Mouse (Mus musculus) kidney, postnatal 25 days (tissue): ENCODE measurements at regions not wholly inside any gene's neighbourhood (a gene's known extent, or its start where the extent isn't known, plus 50 kb on each side); places are given as distances from the start of the nearest gene placed in this dataset.

Experiments
- DNase-seq, 2 experiments: peaks; one replicate each; pipeline ENCODE4 v3.0.0; 2021; ENCODE audit warnings: mixed read lengths in 2 of 2

DNA sequence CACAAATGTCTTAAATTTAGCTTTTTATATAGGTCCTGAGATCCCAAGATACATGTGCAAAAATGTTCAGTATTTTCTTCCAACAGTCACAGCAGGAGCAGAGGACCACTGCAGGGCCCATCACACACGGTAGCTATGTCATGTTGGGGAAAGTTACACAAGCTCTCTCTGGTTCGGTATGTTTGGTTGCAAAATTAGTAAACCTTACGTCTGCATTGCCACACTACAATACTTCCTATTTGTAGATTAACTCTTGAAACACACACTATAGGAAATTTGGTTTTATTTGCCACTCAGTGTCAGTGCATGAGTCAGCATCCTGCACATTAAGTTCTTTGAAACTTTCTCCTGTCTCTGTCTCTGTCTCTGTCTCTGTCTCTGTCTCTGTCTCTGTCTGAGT is 82.0 kb downstream of the Cth start:
- DNase-seq: no peak

DNA sequence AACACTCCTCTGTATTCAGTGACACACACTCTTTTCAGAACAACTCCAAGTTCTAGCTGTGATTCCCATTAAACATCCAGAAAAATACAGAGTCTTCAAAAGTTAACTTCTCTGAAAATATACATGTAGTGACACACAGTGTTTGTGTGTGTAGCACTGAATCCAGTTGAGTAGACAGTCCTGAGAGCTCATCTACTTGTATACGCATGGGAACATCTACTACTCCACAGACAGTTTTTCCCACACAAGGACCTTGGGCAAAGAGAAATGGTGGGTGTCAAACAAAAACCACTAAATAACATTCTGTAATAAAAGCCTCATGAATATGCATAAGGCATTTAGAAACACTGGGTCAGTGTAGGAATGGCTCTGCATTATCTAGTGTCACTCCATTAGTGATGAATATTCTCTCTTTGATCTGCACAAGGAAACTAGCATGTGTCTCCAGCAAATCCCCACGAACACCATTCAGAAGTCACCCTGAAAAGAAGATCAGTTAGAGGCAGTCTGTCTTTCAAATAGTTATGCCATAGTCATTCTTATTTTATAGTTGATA is 83.6 kb downstream of the Cth start:
- DNase-seq: no peak

DNA sequence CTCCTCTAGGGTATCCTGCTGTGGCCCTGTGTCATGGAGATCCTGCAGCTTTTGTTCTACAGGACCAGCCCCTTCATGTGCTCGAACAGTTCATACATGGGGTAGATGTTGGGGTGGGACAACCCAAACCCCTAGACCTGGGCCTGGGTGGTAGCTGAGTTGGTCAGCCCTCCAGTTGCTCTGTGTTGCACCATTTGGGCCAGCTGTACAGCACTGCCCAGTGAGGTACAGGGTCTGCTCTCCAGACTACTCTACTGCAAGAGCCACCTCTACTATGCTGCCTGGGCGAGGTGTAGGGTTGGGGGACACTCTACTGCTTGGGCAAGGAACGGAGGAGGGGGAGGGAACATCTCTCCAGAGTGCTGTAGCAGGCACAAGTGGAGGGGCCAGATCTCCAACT is 120.6 kb downstream of the Cth start:
- DNase-seq: no peak

DNA sequence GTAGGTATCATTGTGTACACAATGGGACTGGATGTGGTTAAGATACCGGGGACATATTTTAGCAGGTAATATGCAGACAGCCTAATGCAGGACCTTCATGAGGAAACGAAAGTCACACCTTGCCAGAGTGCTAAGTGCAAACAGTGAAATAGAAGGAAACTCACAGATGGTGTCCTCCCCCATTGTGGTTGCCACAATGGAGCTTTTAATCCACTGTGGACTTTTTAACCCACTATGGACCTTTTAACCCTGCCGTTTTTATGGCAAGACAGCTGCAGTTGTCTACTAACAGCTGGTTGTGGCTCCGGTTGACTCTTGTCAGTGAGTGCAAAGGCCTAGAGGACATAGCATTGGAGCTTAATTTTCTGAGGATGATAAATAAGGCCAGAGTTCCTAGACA is 121.5 kb downstream of the Cth start:
- no peak for DNase-seq

DNA sequence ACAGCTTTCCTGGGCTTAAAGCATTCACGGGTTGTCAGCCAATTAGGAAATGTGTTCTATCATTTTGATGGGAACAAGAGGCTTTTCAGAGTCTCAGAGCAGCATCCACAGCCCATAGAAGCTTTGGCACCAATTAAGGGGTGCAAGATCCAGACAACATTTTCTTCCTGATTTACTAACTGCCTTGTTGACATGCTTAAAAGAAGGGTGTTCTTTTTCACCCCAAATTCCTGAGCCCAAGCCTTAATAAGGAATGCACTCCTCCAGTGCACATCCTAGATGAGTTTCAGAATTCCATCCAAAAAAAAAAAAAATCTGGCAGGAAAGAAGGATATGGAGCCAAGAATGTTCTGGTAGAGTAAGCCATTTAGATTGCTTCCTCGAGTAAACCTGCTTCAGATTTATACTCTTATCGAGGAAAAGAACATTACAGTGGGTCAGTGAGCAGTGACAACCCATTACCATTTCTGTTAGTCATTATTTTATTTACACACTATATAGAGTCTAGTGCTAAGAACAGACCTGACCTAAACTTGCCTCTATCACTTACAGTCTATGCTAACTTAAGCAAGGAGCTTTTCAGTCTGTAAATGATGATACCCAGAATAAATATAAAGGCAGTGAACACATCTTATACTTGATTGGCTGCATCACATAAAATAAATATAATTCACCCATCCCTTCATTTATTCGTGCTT is 137.2 kb downstream of the Cth start:
- DNase-seq: no peak

DNA sequence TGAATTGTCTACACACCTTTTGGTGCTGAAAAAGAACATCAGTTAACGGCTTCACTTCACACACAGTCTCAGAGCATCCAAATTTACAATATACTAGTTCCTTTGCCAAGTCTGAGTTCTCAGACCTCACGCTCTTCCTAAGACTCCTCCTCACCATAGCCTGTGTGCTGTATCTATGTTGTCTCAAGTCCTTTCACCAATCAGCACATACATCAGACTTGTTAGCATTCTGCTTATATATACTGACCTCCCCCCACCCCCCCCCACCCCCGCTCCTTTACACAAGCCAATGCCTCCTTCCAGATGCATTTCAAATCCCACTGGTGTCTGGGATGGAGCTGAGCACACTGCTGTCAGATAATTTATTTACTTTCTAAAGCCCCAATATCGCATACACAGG is 143.8 kb downstream of the Cth start:
- no peak for DNase-seq

DNA sequence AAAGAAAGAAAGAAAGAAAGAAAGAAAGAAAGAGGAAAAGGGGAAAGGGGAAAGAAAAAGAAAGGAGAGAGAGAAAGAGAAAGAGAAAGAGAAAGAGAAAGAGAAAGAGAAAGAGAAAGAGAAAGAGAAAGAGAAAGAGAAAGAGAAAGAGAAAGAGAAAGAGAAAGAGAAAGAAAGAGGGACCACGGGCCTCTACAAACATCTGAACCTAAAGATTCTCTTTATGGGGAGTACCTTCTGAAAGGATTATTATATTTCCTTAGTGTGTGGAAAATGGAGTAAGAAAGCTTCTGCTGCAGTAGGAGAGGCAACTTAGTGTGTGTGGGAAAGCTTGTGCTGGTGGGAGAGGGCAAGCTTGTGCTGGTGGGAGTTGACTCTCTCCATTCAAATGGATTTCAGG is 147.1 kb downstream of the Cth start:
- DNase-seq: no peak

DNA sequence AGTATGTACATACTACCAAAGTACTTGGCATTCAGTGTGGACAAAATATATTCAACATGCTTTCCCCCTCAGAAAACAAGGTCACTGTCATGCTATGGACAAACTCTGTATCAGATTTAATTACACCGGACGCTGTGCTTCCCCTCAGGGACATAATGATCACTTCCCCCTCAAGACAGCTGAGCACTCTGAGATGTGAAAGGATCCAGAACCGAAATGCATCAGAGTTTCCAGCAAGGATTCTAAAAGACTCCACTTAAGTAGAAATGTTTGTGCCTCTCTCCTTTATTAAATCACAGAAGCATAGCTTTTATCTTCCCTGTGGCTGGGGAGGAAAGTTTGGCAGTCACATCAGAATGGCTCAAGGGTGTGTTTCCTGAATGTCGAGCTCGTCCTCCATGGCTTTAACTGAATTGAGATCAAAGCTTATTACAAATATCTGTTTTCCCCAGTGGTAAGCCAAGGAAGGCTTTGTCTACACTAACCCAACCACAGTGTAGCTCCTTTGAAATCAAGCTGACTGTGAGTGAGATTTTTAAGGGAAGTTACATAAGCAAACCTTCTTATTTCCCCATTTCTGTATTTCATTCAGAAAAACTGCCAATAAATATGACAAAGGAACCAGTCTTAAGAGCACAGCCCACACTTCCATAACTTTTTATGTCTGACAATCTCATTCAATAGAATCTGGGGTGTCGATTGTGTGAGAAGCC is 161.2 kb downstream of the Cth start:
- no peak for DNase-seq

DNA sequence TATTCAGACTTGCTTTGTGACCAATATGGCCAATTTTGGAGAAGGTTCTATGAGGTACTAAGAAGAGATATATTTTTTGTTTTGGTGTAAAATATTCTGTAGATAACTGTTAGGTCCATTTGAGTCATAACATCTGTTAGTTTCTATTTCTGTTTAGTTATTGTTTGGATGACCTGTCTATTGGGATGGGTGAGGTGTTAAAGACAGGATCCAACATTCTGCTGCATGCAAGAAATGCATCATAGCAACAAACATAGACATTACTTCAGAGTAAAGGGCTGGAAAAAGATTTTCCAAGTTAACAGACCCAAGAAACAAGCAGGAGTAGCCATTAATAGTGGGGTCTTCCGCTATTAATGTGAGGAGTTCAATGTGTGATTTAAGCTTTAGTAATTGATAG is 165.0 kb downstream of the Cth start:
- DNase-seq: no peak

DNA sequence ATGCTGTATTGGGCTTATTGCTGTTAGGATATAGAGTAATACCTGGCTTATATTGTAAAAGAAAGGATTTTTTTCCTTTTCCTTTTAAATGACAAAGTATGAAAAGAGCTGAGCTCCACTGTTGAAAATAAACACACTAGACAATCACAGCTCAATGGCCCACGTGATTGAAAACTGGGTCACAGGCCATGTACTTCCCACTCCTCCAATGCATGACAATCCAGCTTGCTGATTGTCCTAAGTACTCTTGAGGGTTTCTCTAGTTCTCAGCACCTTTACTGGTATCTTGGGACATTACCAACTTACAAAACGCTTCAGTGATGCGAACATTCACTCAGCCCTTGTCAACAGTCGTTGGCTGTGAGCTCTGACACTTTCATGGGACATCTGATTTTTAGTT is 170.1 kb downstream of the Cth start:
- no peak for DNase-seq

DNA sequence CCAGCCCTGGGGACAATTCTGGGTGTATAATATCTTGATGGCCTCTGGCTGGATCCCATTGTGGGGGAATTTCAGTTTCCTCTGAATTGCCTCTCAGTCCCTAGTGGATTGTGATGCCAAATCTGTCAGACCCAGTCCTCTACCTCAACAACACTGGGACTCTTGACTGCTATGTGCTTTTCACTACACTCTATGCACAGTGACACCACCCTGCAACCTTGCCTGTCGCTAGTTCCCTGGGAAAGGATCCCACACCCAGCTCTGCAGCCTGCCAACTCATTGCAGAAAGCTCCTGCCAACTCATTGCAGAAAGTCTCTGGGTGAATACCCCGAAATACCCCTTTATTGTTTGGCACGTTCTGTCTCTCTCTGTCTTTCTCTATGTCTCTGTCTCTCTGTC is 174.6 kb downstream of the Cth start:
- DNase-seq: no peak

DNA sequence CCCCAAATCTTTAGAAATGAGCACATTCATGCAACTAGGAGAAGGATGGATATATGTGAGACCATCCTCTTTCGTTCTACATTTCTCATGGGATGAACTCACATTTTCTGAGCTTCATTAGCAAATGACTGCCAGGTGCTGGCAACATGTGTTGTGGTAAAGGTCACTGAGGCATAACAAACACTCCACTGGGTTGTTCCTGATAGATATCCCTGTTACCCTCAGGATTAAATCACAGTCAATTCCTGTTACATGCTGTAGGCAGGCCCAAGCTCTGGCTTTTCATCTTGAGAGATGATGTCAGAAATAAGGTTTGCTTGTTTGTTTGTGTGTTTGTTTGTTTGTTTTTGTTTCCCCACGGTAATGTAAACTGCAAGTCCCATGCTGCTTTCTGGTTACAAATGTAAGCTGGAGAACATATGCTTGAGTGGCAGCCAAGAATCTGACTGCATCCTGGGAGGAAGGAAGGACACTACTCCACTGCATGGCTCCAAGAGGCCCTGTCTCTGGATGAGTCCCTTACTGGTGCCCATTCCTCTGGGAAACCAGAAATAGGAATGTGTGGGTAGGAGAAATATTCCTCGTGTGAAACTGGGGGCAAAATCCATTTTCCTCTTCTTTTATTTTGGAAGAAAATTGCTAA is 176.4 kb downstream of the Cth start:
- no peak for DNase-seq

DNA sequence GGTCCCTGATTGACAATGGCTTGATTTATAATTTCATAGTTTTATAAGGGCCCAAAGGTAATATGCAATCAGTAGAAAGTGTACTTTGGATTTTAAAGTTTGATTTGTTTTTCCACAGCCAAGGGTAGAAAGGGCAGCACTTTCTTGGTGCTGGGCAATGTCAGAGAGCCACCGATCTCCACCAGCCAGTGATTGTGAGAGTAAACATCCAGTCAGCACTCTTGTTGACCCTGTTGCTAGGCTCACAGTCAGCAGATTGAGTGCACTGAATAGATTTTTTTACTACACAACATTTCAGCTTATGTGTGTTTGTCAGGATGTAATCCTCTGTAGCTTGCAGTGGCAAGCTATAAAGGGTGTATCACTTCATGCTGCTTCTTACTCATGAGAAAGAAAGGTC is 176.3 kb downstream of the Ptger3 start:
- DNase-seq: no peak

DNA sequence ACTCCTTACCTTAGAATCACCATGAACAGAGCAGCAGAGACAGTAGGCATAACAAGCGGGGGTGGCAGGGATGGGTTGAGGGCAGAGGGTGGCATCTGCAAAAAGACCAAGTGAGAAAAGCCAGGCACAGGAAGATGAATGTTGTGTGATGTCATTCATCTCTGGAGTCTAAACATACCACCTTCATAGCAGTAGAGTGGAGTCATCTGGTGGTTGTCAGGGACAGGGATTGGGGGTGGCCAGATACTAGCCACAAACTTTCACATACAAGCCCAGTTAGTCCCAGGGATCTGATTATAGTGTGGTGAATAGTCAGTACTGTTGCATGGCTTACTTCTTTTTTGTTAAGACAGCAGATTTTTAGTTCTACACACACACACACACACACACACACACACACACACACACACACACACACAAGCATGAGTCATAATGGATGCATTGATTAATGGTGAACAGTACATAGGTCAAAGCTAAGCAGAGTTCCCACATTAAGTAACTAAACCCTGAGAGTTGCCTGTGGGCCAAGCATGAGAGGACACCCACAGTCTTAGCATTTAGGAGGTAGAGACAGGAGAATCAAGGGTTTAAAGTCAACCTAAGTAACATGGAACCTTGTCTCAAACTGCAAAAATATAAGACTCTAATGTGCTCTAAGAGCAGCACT is 173.1 kb downstream of the Ptger3 start:
- DNase-seq: no peak

DNA sequence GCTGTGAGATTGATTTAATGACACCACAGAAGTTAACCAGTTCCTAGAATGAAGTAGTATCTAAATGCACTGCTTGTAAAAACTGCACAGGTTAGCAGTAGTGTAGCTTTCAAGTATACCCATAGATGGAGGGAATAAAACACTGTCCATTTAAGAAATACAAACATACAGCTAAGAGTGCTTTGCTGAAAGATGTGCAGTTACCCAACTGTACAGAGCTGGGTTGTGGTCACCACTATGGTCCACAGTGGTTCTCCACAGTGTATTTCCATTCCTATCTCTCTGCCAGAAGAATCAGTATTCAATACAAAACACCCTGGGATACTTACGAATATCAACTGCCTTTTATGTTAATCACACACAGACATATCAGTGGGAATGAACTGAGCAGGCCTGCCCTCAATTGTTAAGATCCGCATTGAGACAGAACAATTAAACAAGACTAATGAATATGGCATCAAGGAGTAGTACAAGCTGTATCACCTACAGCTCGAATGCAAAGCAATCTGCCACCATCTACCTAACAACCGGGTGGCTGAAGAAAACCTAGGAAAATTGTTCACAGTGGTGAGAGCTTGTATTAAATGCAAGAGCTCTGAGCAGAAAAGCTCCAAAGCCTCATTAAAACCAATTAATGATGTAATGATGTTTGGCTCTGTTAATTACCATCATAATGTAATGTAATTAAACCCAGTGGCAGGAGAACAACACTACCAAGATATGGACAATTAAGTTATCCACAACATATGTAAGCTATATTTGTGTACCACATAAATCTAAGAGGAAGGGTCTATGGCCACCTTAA is 165.6 kb downstream of the Ptger3 start:
- DNase-seq: no peak

DNA sequence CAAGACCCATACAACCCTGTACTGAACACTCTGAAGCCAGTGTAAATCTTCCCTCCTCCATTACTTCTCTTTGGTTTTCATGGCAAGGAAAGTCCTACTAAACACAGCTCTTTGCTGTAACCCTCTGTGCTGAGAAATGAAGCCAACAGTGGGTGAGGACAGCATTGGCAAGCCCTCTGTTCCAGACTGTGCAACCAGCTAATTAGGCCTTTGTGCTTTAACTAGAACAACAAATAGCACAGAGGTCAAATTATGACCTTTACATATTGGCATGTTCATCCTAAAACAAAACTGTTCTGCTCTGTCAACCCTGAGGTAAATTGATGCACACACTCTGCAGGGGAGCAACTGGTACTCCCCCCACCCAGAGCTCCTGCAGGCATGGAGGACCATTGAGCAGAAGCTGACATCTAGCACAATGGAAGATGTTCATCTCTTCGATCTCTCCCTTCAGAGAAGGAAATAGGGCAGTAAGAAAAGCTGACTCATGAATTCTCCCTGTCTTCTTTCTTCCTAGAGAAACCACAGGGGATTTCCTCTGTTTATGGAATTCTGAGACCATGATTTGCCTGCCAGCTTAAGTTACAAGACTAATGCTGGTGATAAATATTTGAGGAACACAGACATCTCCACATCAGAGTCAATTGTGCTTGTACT is 163.1 kb downstream of the Ptger3 start:
- no peak for DNase-seq

DNA sequence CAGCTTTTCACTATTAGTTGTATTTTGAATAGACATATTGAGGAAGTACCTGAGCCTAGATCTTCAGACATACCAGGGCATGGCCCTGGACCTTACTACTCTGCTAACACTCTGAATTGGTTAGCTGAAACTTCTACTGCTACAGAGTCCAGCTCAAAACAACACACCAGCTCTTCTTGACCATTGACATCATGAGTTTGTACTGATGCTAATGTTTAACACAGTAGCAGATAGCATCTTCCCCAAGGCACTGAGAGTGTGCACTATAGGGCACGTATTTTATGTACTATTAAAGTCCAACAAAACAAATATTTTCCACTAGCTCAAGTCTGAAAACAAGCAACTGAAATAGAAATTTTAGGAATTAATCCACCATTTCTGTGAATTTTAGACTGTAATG is 157.8 kb downstream of the Ptger3 start:
- DNase-seq: no peak

DNA sequence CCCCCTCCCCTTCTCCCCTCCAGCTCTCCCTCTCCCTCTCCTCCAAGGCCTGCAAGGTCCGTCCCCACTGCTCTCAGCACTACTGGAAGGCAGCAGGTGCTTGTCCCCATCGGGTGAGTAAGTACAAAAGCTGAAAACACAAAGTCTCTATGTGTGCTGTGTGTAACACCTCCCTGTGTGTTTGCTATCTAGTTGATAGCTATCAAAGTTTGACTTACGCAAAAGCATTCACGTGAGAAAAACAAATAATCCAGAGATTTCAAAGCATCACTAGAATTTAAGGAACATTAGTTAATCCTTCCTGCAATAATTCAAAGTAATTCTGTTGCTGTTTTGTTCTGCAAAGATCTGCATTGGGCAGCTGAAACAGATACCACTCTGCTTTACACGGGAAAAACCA is 156.5 kb downstream of the Ptger3 start:
- no peak for DNase-seq

DNA sequence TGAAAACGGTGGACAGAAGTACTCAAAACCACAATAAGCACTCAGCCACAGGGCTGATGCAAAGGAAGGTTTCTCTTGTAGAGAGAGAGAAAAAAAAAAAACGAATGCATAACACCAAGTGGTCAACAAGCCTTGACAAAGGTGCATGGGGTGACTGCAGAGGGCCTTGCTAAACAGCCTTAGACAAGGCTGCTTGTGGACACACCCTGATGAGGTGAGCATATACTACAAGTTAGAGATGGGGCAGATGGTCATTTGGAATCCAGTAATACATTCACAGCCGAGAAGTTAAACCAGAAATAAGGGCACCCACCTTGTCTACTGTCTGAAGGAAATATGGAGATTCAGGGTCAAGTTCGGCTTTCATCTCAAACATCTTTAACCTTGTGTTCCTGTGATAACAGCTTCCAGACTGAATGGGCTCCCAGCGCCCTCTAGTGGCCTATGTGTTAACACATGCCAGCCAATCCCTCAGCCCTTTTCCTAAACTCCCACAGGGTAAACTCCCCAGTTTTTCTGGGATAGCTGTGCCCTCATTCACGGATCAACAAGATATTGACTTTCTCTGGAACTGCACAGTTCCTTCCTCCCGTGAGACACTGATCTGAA is 150.7 kb downstream of the Ptger3 start:
- DNase-seq: peak; percentile 70 to 85

DNA sequence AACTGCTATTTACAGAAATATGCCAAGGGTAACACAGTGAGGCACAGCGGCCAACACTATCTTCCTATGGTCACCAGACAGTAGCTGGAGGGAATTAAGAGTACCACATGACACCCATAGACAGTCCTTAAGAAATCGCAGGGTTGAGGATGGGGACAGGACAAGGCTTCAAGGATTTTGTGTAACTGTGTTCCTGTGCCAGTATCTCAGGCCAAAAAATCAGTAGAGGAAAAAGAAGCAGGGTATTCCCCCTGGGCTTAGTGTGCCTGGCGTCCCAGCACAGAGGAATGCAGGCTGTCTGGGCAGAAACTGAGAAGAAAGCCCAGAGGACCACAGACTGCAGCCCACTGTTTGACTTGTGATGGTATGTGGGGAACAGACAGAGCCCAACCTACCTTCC is 147.3 kb downstream of the Ptger3 start:
- no peak for DNase-seq

DNA sequence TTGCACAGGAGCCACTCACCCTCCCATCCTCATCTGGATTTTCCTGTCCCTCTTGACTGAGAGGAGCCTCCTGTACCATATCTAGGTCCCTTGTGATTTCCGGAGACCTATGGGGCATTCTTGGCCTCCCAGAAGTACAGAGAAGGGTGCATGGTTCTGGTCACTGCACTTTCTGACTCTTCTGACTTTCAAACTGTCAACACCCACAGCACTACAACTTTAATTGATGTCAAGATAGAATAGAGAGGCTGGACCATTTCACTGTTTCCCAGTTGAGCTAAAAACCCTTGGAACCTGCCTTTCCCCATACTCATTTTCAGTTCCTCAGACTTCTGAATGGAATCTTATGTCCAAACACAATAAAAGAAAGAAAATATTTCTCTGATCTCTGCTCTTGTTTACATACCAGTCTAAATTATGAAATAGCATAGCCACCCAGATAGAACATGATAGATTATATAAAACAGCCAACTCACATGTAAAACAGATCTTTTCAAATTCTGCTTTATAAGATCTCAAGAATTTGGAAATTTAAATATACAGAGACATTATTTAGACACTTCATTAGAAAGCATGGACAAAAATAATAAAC is 144.2 kb downstream of the Ptger3 start:
- DNase-seq: no peak
